Mouse (Mus musculus): Measurements from ENCODE around the gene Tle6. TPM values are rescaled to one million over a fixed set of nuclear protein-coding genes. Genes with fewer than 3 reads are reported as not detected.
A peak's percentile ranks its signal among the peaks of the same experiment; 100 is the strongest.

Gene Tle6
- total RNA-seq, 2 experiments from 2014 or later: 4.2 to 5.8 TPM

GRCm38 (mm10) chr10:81626101-81626993, 25.5 kb upstream of the Tle6 start:
- no peak for DNase-seq (ENCODE audit: low spot score in 2 of 2)
- intact Hi-C loops (cut with DNase I): no loop called here

DNA sequence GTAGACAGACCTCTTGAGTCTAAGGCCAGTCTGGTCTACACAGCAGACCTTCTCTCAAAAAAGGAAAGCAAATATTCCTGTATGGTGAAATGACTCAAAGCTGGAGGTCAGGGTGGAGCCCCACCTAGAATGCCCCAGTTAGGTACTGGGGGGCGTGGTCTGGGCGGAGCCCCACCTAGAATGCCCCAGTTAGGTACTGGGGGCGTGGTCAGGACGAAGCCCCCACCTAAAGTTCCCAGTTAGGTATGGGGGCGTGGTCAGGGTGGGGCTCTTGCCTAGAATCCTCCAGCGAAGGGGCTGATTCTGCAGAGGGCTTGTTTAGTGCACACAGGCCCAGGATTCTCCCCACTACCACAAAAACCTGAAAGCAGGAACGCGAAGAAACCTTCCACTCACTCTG, 22.6 kb upstream of the Tle6 start:
- DNase-seq (ENCODE audit: low spot score in 2 of 2): no peak
- intact Hi-C loops (cut with DNase I): no loop called here

DNA sequence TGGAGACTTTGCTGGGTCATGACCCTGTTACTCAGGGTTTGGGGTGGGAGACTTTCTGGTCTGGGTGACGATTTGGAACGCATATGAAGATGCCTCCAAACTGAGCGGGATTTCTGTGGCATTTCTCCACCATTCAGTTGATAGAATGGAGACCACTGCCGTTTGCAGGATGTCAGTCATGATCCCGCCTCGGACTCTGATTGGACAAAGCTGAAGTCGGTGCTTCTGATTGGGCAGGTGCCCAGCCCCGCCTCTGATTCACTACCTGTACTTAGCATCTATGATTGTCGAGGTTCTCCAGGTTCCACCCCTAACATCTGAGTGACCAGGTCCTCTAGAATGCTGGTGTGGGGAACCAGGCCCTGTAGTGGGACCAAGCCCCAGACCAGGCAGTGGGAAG, 19.9 kb upstream of the Tle6 start:
- intact Hi-C loops (cut with DNase I): no loop called here
- DNase-seq (ENCODE audit: low spot score in 2 of 2): no peak

GRCm38 (mm10) chr10:81619976-81620375, 19.1 kb upstream of the Tle6 start:
- intact Hi-C loops (cut with DNase I): no loop called here
- DNase-seq (ENCODE audit: low spot score in 2 of 2): no peak

- DNase-seq (ENCODE audit: low spot score in 2 of 2): no peak
Observed at GRCm38 (mm10) chr10:81615486-81615885, 14.6 kb upstream of the Tle6 start.

DNA sequence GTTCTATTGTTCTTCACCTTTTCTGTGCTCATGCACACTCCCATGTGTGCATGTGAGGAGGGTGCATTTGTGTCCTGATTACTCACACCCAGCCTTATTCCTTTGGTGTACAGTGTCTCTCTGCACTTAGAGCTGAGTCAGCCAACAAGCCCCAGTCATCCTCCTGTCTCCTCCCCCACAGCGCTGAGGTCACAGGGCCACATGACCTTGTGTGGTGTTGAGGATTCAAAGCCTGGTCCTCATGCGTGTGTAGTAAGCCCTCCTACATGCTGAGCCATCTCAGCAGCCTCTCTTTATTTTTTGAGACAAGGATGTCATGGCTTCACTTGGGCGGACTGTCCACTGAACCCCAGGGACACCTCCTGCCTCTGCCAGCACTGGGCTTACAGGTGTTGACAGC, 11.9 kb upstream of the Tle6 start:
- intact Hi-C loops (cut with DNase I): no loop called here
- DNase-seq (ENCODE audit: low spot score in 2 of 2): no peak

More at GRCm38 (mm10) chr10:81615486-81615885, 14.6 kb upstream of the Tle6 start:
- intact Hi-C loops (cut with DNase I): no loop called here

DNA sequence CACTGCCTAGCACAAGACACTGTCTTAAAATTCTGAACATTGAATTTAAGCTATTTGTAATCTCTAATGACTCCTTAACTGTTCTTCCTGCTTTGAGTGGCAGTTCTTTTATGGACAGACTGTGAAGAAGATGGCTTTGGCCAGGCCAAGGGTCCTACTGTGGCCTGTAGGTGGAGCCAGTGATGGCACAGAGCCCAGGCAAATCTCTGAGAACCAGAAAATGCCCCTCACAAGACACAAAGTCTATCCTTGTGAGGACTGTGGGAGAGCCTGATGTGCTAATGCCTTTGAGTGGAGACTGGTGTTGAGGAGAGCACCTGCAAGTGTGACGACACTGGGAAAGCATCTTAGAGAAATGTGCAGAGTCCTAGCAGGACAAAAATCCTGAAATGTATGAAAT, 7.4 kb upstream of the Tle6 start:
- no peak for DNase-seq (ENCODE audit: low spot score in 2 of 2)
- intact Hi-C loops (cut with DNase I): loop anchor here (10.0 kb wide), 1 partner anchor 566 kb away; no protein-coding TSS in a partner anchor

- peak; percentile 93 to 99 for DNase-seq (ENCODE audit: low spot score in 2 of 2)
- intact Hi-C loops (cut with DNase I): loop anchor here (1.0 to 10.0 kb wide), 3 partner anchors 35 to 569 kb away; no protein-coding TSS in a partner anchor
Observed at GRCm38 (mm10) chr10:81605974-81606751, 5.3 kb upstream of the Tle6 start, which contains the start of gene BC025920. BC025920 (plus strand) TSS chr10:81606270.

- DNase-seq (ENCODE audit: low spot score in 2 of 2): no peak
- intact Hi-C loops (cut with DNase I): loop anchor here (2.0 to 10.0 kb wide), 2 partner anchors 103 to 569 kb away; no protein-coding TSS in a partner anchor
Observed at GRCm38 (mm10) chr10:81605666-81605973, 4.7 kb upstream of the Tle6 start.

GRCm38 (mm10) chr10:81604968-81605665, 4.2 kb upstream of the Tle6 start:
- intact Hi-C loops (cut with DNase I): loop anchor here (2.0 to 10.0 kb wide), 3 partner anchors 43 to 570 kb away; no protein-coding TSS in a partner anchor
- peak; percentile 85 to 91 for DNase-seq (ENCODE audit: low spot score in 2 of 2)

DNA sequence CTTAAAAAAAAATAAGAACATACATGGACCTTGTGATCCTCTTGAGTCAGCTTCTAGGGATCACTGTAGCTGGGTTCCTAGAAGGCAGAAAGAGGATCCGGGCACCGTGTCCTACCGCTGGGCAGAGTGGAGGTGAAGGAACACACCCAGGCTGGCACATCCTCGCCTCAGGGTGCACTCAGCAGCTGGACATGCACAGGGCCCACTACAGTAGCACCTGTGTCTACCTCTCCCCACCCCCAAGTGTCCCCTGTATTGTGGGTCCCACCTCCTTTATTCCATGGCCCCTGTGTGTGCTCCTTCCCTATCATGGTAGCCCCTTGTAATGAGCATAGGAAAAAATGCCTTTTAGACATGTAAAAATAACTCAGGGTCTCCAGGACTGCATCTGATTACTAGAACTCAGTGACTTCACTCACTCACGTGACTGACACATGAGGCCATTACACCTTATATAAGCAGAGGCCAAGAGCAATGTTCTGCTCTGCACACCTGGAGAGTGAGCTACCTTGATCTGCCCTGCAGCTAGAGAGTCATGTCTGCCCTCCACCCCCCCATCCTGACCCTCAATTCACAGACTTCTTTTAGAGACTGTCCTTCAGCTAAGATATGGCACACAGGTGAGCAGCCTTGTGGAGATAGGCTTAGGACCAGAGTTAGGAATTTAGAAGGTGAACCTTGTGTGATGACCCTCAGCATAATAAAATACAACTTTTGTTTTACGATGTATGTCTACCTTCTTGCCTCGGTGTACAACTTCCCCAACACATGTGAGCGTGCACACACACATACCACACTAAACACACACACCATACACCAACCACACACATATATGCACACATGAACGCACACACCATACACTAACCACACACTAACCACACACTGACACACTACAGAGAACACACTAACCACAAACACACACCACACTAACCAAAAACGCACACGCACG, 3.4 kb upstream of the Tle6 start:
- intact Hi-C loops (cut with DNase I): loop anchor here (2.0 to 10.0 kb wide), 3 partner anchors 42 to 571 kb away; no protein-coding TSS in a partner anchor

GRCm38 (mm10) chr10:81602741-81603151, 1.9 kb upstream of the Tle6 start:
- DNase-seq (ENCODE audit: low spot score in 2 of 2): peak in 1 of 2 experiments; percentile 60
- intact Hi-C loops (cut with DNase I): loop anchor here (5.0 to 10.0 kb wide), 2 partner anchors 40 to 572 kb away; no protein-coding TSS in a partner anchor

More for the DNA sequence above, 3.4 kb upstream of the Tle6 start:
- DNase-seq (ENCODE audit: low spot score in 2 of 2): no peak

DNA sequence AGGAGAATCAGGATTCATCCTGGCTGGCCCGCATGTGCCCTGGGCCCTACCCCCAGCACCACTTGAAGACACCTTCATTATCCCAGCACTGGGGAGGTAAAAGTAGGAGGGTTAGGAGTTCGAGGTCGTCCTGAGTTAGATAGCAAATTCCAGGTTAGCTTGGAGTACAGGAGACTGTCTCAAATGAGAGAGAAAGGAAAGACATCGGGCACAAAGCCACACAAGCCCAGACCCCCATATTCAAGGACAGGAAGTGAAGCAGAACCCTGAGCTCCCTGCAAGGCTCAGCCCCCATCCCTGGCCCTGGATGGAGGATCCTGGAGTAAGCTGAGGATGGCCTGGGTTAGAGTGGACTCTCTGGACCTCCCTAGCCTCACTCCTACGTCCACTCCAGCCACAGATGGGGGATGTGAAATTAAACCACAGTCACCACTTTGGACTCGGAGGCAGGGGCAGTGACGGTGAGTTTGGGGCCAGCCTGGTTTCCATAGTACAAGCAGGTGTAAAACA, 578 bp upstream of the Tle6 start:
- no peak for DNase-seq (ENCODE audit: low spot score in 2 of 2)
- intact Hi-C loops (cut with DNase I): loop anchor here (5.0 to 10.0 kb wide), 2 partner anchors 39 to 573 kb away; no protein-coding TSS in a partner anchor

- intact Hi-C loops (cut with DNase I): loop anchor here (5.0 to 10.0 kb wide), 2 partner anchors 38 to 575 kb away; no protein-coding TSS in a partner anchor
- DNase-seq (ENCODE audit: low spot score in 2 of 2): no peak
Observed at GRCm38 (mm10) chr10:81600096-81600495, 777 bp downstream of the Tle6 start.

- intact Hi-C loops (cut with DNase I): loop anchor here (5.0 to 10.0 kb wide), 2 partner anchors 37 to 575 kb away; no protein-coding TSS in a partner anchor
- DNase-seq (ENCODE audit: low spot score in 2 of 2): no peak
Observed at GRCm38 (mm10) chr10:81599630-81600029, 1.2 kb downstream of the Tle6 start.

- intact Hi-C loops (cut with DNase I): no loop called here
- no peak for DNase-seq (ENCODE audit: low spot score in 2 of 2)
Observed at GRCm38 (mm10) chr10:81598871-81599270, 2.0 kb downstream of the Tle6 start.

DNA sequence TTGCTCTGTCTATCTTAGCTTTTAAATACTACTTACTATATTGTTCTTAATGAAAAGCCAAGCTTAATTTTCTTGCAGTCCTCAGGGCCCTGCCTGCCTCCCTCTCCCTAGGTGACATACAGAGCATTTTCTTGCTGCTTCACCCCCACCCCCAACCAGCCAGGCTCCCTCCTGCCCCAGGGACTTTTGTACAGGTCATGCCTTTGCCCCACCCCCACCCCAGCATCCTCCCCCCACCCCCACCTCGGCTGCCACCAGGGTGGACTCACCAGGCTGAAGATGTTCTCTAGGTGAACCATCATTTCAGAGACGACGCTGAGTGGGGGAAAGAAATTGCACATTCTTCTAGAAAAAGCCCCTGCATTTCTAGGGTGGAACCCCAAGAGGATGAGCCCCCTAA, 2.5 kb downstream of the Tle6 start:
- intact Hi-C loops (cut with DNase I): no loop called here
- DNase-seq (ENCODE audit: low spot score in 2 of 2): no peak
